7 mouse cellular contexts compared by ENCODE assay signal in genomic region chr15:8168591-8169265, GRCm38 (mm10). TPM values are rescaled to one million over a fixed set of nuclear protein-coding genes. Genes with fewer than 3 reads are reported as not detected.
A peak's percentile ranks its signal among the peaks of the same experiment; 100 is the strongest.
DNase-seq lines count a peak whose midpoint lies in the region; ATAC-seq lines count a peak whose summit lies in the region.

Gene Cplane1 (plus strand): TSS chr15:8169106.

- ATAC-seq in intestine, embryonic 15.5 days: peak; percentile 99

- peak within 1 kb of the TSS; percentile 34 for H3K27ac ChIP-seq in intestine, embryonic 15.5 days
- peak within 1 kb of the TSS; percentile 97 for H3K27ac ChIP-seq in midbrain, embryonic 10.5 days (replicated peaks)

- H3K9me3 ChIP-seq in intestine, embryonic 15.5 days: no peaks in the 10 kb centered on the region
- H3K9me3 ChIP-seq in midbrain, embryonic 10.5 days (replicated peaks): no peaks in the 10 kb centered on the region

- DNase-seq in adrenal gland, adult (ENCODE audit: inconsistent age in 2 of 2, low spot score in 1 of 2): peak; percentile 94 to 97
- peak; percentile 96 for DNase-seq in embryo, embryonic 10.5 days (ENCODE audit: low spot score)
- peak; percentile 92 for DNase-seq in gastrocnemius, postnatal 25 days
- peak; percentile 93 to 95 for DNase-seq in left cerebral cortex, postnatal 25 days (ENCODE audit: low spot score in 2 of 2)
- DNase-seq in midbrain, embryonic 10.5 days (ENCODE audit: low spot score): peak; percentile 95
- peak; percentile 97 for DNase-seq in right cerebral cortex, postnatal 4 days

- H3K4me2 ChIP-seq in intestine, embryonic 15.5 days (replicated peaks): peak within 1 kb of the TSS; percentile 72

- under 1% methylated on average over 47 of the region's 47 CpGs for WGBS in intestine, embryonic 15.5 days
- under 1% methylated on average over 33 of the region's 47 CpGs for WGBS in midbrain, embryonic 10.5 days

- H3K4me3 ChIP-seq in intestine, embryonic 15.5 days (replicated peaks): peak within 1 kb of the TSS; percentile 95
- peak within 1 kb of the TSS; percentile 92 for H3K4me3 ChIP-seq in midbrain, embryonic 10.5 days

- no peaks in the 10 kb centered on the region for H3K27me3 ChIP-seq in intestine, embryonic 15.5 days (replicated peaks)
- no peaks in the 10 kb centered on the region for H3K27me3 ChIP-seq in midbrain, embryonic 10.5 days (ENCODE audit: low read depth, poor library complexity, severe bottlenecking)

- intact Hi-C loops in left cerebral cortex, postnatal 25 days (cut with DNase I): no loop called here

- peak within 1 kb of the TSS; percentile 79 for H3K9ac ChIP-seq in intestine, embryonic 15.5 days

- no peaks in the 10 kb centered on the region for H3K36me3 ChIP-seq in intestine, embryonic 15.5 days
- peaks cover 30% of the 10 kb centered on the region for H3K36me3 ChIP-seq in midbrain, embryonic 10.5 days

- H3K4me1 ChIP-seq in intestine, embryonic 15.5 days (replicated peaks): no peaks in the 10 kb centered on the region
- H3K4me1 ChIP-seq in midbrain, embryonic 10.5 days: peaks cover 14% of the 10 kb centered on the region

RNA-seq across cellular contexts. Expression of gene Cplane1, which starts in this region (rescaled TPM):
- total RNA-seq in gastrocnemius, postnatal 25 days (2021): 1 to 10 TPM; 2.4 to 2.9 TPM
- polyA plus RNA-seq in intestine, embryonic 15.5 days (2015; fragmentation: Nextera tagmentation; extraction: Ambion mirVana): 5.4 TPM in 2 replicates
- 10 to 100 TPM; 29.5 to 31.8 TPM for total RNA-seq in left cerebral cortex, postnatal 25 days (2021)
- 8.4 and 9.2 TPM in 2 replicates for polyA plus RNA-seq in midbrain, embryonic 10.5 days (2016; fragmentation: Nextera tagmentation; extraction: Ambion mirVana)

Comparison
In these comparisons a context has a peak if more than half of its experiments do, and no peak if none do; other contexts are left out.
1. Peak in every context shown above with its lines: DNase-seq, ATAC-seq, H3K4me3 ChIP-seq and H3K27ac ChIP-seq.
2. RNA of gene Cplane1 (total RNA-seq): 29.5 to 31.8 TPM in left cerebral cortex, postnatal 25 days; 2.4 to 2.9 TPM in gastrocnemius, postnatal 25 days; every median in the first group is over 4 times any median in the second.